Mouse (Mus musculus) liver, embryonic 13.5 days (tissue): ENCODE results near the gene Tarbp1. TPM values are rescaled to one million over a fixed set of nuclear protein-coding genes. Genes with fewer than 3 reads are reported as not detected.

Source experiments
- ATAC-seq: fragments of 200-750 bp; cut with Nextera tagmentation; 2 replicates; pipeline ENCODE4 v1.8.0; 2017; ENCODE audit warnings: low read depth, mild to moderate bottlenecking, moderate number of reproducible peaks, moderate library complexity
- DNase-seq: peaks from one replicate; pipeline ENCODE4 v3.0.0; 2022
- H3K27ac ChIP-seq: fragments of 300-500 bp; sonication (generic); 2 replicates; pipeline ENCODE4 v1.5.1; 2015; ENCODE audit warnings: moderate library complexity, mild to moderate bottlenecking, inconsistent platforms
- H3K27me3 ChIP-seq: fragments of 300-500 bp; sonication (generic); 2 replicates; pipeline ENCODE4 v1.6.1; 2015; ENCODE audit warnings: mild to moderate bottlenecking, inconsistent platforms
- H3K36me3 ChIP-seq: fragments of 300-500 bp; sonication (generic); 2 replicates; pipeline ENCODE4 v1.6.1; 2015; ENCODE audit warnings: mild to moderate bottlenecking, inconsistent platforms
- H3K4me1 ChIP-seq: fragments of 300-500 bp; sonication (generic); replicated peaks from 2 replicates; pipeline ENCODE4 v1.6.1; 2015; ENCODE audit warnings: inconsistent platforms
- H3K4me2 ChIP-seq: fragments of 300-500 bp; sonication (generic); 2 replicates; pipeline ENCODE4 v1.6.1; 2015; ENCODE audit warnings: inconsistent platforms, mild to moderate bottlenecking, moderate library complexity
- H3K4me3 ChIP-seq: fragments of 300-500 bp; sonication (generic); replicated peaks from 2 replicates; pipeline ENCODE4 v1.5.1; 2015; ENCODE audit warnings: mild to moderate bottlenecking, inconsistent platforms
- H3K9ac ChIP-seq: fragments of 300-500 bp; sonication (generic); 2 replicates; pipeline ENCODE4 v1.6.1; 2015; ENCODE audit warnings: mild to moderate bottlenecking, inconsistent platforms
- H3K9me3 ChIP-seq: fragments of 300-500 bp; sonication (generic); replicated peaks from 2 replicates; pipeline ENCODE4 v1.6.1; 2016; ENCODE audit warnings: inconsistent platforms
- WGBS: fragments of 180-500 bp; shearing (Covaris S2); methylation state at CpG from one replicate; pipeline ENCODE4 v1.1.7; 2015; ENCODE audit not compliant: insufficient replicate concordance; 5-methylcytosine and 5-hydroxymethylcytosine counted together
- polyA plus RNA-seq: library from polyadenylated mRNA; unstranded; fragments of >200 nt; fragmentation: Nextera tagmentation; extraction: Ambion mirVana; gene quantifications from 2 replicates; pipeline ENCODE4 v1.2.1, GENCODE M21; 2015

The Tarbp1 gene
- polyA plus RNA-seq, 1 experiment from 2014 or later, result 1.3 TPM

GRCm38 (mm10) chr8:126395917-126396316 is 78.9 kb downstream of the Tarbp1 start:
- Histone ChIP-seq H3K4me3 (no peak overlapping the region), H3K9ac (no peak overlapping the region), H3K36me3 (no peaks in the 10 kb centered on the region), H3K4me1 (no peaks in the 10 kb centered on the region), H3K27ac (no peak overlapping the region), H3K4me2 (no peak overlapping the region), H3K9me3 (no peaks in the 10 kb centered on the region), H3K27me3 (no peaks in the 10 kb centered on the region)
- ATAC-seq (no peak), DNase-seq (no peak)
- 66% methylated on average over 5 of the region's 5 CpGs for WGBS

- H3K9me3 ChIP-seq, result no peaks in the 10 kb centered on the region
- no peaks in the 10 kb centered on the region for H3K27me3 ChIP-seq
- WGBS, result 66% methylated on average over 9 of the region's 9 CpGs
- no peaks in the 10 kb centered on the region for H3K36me3 ChIP-seq
- ATAC-seq (no peak), DNase-seq (no peak)
- no peak overlapping the region for H3K9ac ChIP-seq
- no peaks in the 10 kb centered on the region for H3K4me1 ChIP-seq
- H3K27ac ChIP-seq, result no peak overlapping the region
- H3K4me3 ChIP-seq, result no peak overlapping the region
- H3K4me2 ChIP-seq, result no peak overlapping the region
Observed at GRCm38 (mm10) chr8:126395386-126395785, 79.5 kb downstream of the Tarbp1 start.

- ATAC-seq (no peak), DNase-seq (no peak)
- WGBS, result 48% methylated on average over 2 of the region's 2 CpGs
- H3K4me3 ChIP-seq, result no peak overlapping the region
- no peak overlapping the region for H3K27ac ChIP-seq
- no peak overlapping the region for H3K4me2 ChIP-seq
- no peak overlapping the region for H3K9ac ChIP-seq
- no peaks in the 10 kb centered on the region for H3K9me3 ChIP-seq
- H3K27me3 ChIP-seq, result no peaks in the 10 kb centered on the region
- no peaks in the 10 kb centered on the region for H3K4me1 ChIP-seq
- H3K36me3 ChIP-seq, result no peaks in the 10 kb centered on the region
Observed at GRCm38 (mm10) chr8:126391541-126391940, 83.3 kb downstream of the Tarbp1 start.

GRCm38 (mm10) chr8:126387566-126387965 is 87.3 kb downstream of the Tarbp1 start:
- DNase-seq (no peak), ATAC-seq (no peak)
- H3K36me3 ChIP-seq, result no peaks in the 10 kb centered on the region
- H3K4me3 ChIP-seq, result no peak overlapping the region
- H3K9ac ChIP-seq, result no peak overlapping the region
- H3K4me1 ChIP-seq, result no peaks in the 10 kb centered on the region
- 78% methylated on average over 4 of the region's 4 CpGs for WGBS
- no peak overlapping the region for H3K27ac ChIP-seq
- H3K9me3 ChIP-seq, result no peaks in the 10 kb centered on the region
- H3K4me2 ChIP-seq, result no peak overlapping the region
- no peaks in the 10 kb centered on the region for H3K27me3 ChIP-seq

GRCm38 (mm10) chr8:126382749-126383148 is 92.1 kb downstream of the Tarbp1 start:
- Histone ChIP-seq H3K27me3 (no peaks in the 10 kb centered on the region), H3K4me2 (no peak overlapping the region), H3K4me3 (no peak overlapping the region), H3K4me1 (no peaks in the 10 kb centered on the region), H3K36me3 (no peaks in the 10 kb centered on the region), H3K9me3 (no peaks in the 10 kb centered on the region), H3K9ac (no peak overlapping the region), H3K27ac (no peak overlapping the region)
- DNase-seq (no peak), ATAC-seq (no peak)
- WGBS, result 35% methylated on average over 5 of the region's 5 CpGs

GRCm38 (mm10) chr8:126382216-126382615 is 92.6 kb downstream of the Tarbp1 start:
- H3K4me3 ChIP-seq, result no peak overlapping the region
- no peak overlapping the region for H3K4me2 ChIP-seq
- no peaks in the 10 kb centered on the region for H3K4me1 ChIP-seq
- DNase-seq (no peak), ATAC-seq (no peak)
- H3K36me3 ChIP-seq, result no peaks in the 10 kb centered on the region
- no peak overlapping the region for H3K27ac ChIP-seq
- H3K9me3 ChIP-seq, result no peaks in the 10 kb centered on the region
- WGBS, result 29% methylated on average over 14 of the region's 14 CpGs
- H3K9ac ChIP-seq, result no peak overlapping the region
- H3K27me3 ChIP-seq, result no peaks in the 10 kb centered on the region

- no peak overlapping the region for H3K27ac ChIP-seq
- DNase-seq (no peak), ATAC-seq (no peak)
- WGBS, result 70% methylated on average over 7 of the region's 7 CpGs
- no peaks in the 10 kb centered on the region for H3K27me3 ChIP-seq
- no peaks in the 10 kb centered on the region for H3K9me3 ChIP-seq
- H3K9ac ChIP-seq, result no peak overlapping the region
- H3K4me3 ChIP-seq, result no peak overlapping the region
- H3K4me1 ChIP-seq, result no peaks in the 10 kb centered on the region
- H3K4me2 ChIP-seq, result no peak overlapping the region
- H3K36me3 ChIP-seq, result no peaks in the 10 kb centered on the region
Observed at GRCm38 (mm10) chr8:126381299-126381698, 93.6 kb downstream of the Tarbp1 start.

- DNase-seq (no peak), ATAC-seq (no peak)
- 20% methylated on average over 2 of the region's 2 CpGs for WGBS
- no peak overlapping the region for H3K27ac ChIP-seq
- H3K9ac ChIP-seq, result no peak overlapping the region
- H3K36me3 ChIP-seq, result no peaks in the 10 kb centered on the region
- H3K4me2 ChIP-seq, result no peak overlapping the region
- no peaks in the 10 kb centered on the region for H3K9me3 ChIP-seq
- no peaks in the 10 kb centered on the region for H3K27me3 ChIP-seq
- H3K4me3 ChIP-seq, result no peak overlapping the region
- no peaks in the 10 kb centered on the region for H3K4me1 ChIP-seq
Observed at GRCm38 (mm10) chr8:126380141-126380540, 94.7 kb downstream of the Tarbp1 start.

- Histone ChIP-seq H3K4me3 (no peak overlapping the region), H3K4me1 (no peaks in the 10 kb centered on the region), H3K4me2 (no peak overlapping the region), H3K27me3 (no peaks in the 10 kb centered on the region), H3K36me3 (no peaks in the 10 kb centered on the region), H3K9me3 (no peaks in the 10 kb centered on the region), H3K9ac (no peak overlapping the region), H3K27ac (no peak overlapping the region)
- DNase-seq (no peak), ATAC-seq (no peak)
- WGBS, result 49% methylated on average over 6 of the region's 6 CpGs
Observed at GRCm38 (mm10) chr8:126379580-126379979, 95.3 kb downstream of the Tarbp1 start.

Other genes with a start within 250 kb of the Tarbp1 start
- gene Slc35f3, start 176.5 kb downstream of the Tarbp1 start, polyA plus RNA-seq, result not detected in 2 replicates
- 39.8 and 46.5 TPM in 2 replicates for gene Coa6, start 52.5 kb downstream of the Tarbp1 start, polyA plus RNA-seq
- 3.8 and 4.0 TPM in 2 replicates for gene Irf2bp2, start 118.9 kb upstream of the Tarbp1 start, polyA plus RNA-seq